19 mouse cellular contexts compared by ENCODE assay signal in the genomic region with DNA sequence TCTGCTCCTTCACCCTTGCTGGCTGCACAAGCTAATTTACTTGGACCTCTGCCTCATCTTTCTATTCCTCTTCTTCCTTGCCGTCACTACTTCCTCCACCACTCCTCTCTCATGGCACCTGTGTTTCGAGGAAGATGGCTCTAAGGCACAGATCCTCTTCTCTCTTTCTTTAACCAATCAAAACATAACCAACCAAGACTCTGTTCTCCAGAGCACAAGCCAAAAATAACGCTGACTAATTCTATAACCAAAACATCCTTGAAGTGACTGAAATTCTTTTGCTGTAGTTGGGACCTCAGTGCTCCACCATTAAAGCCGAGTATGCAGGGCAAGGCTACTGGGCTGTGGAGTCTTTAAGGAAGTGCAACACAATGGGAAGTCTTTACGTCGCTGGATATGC. TPM values are rescaled to one million over a fixed set of nuclear protein-coding genes. Genes with fewer than 3 reads are reported as not detected.
"Had no signal": no experiment of that assay in that cellular context is flagged by ENCODE, and none has a peak within 500 bp of the region (broad histone marks: within the 10 kb centered on the region; RNA-seq: fewer than 3 reads in every experiment).

No protein-coding gene starts in this region.

- H3K27ac ChIP-seq: neural tube, embryonic 12.5 days; neural tube, embryonic 13.5 days; neural tube, embryonic 15.5 days; stomach, embryonic 15.5 days; stomach, postnatal 0 days had no signal

- H3K36me3 ChIP-seq: neural tube, embryonic 12.5 days; neural tube, embryonic 13.5 days; neural tube, embryonic 15.5 days; stomach, embryonic 15.5 days had no signal

- H3K4me2 ChIP-seq: neural tube, embryonic 12.5 days; neural tube, embryonic 13.5 days; neural tube, embryonic 15.5 days; stomach, embryonic 15.5 days had no signal

- H3K4me1 ChIP-seq: neural tube, embryonic 12.5 days; neural tube, embryonic 13.5 days; neural tube, embryonic 15.5 days; stomach, embryonic 15.5 days had no signal

- H3K9me3 ChIP-seq: neural tube, embryonic 12.5 days; neural tube, embryonic 13.5 days; neural tube, embryonic 15.5 days; stomach, embryonic 15.5 days had no signal

- H3K4me3 ChIP-seq: neural tube, embryonic 12.5 days; neural tube, embryonic 13.5 days; neural tube, embryonic 15.5 days; stomach, embryonic 15.5 days had no signal

- DNase-seq: retina, postnatal 1 day; right cerebral cortex, adult 18-20 months; right cerebral cortex, postnatal 14 days; right cerebral cortex, postnatal 25 days; right cerebral cortex, postnatal 4 days; spleen, adult 18-20 months; thymus, adult 18-20 months; thymus, adult 2 months; thymus, postnatal 14 days; thymus, postnatal 25 days; thymus, postnatal 36 days; thymus, postnatal 4 days had no signal

- H3K9ac ChIP-seq: neural tube, embryonic 12.5 days; neural tube, embryonic 13.5 days; neural tube, embryonic 15.5 days; stomach, embryonic 15.5 days had no signal

- H3K27me3 ChIP-seq: neural tube, embryonic 12.5 days; neural tube, embryonic 13.5 days; neural tube, embryonic 15.5 days; stomach, embryonic 15.5 days had no signal

RNA-seq across cellular contexts. Expression of a gene that starts 11.5 kb away (rescaled TPM):
- total RNA-seq: neutrophil, adult 5-6 weeks had no signal
- polyA plus RNA-seq: urinary bladder, adult 2 months had no signal
